Mouse (Mus musculus) hindlimb bud, embryonic 11.5 days (tissue): ENCODE results near the gene Hsd17b1.

Experiments used
- DNase-seq: peaks from one replicate; pipeline ENCODE4 v3.0.0-alpha.2; 2012; ENCODE audit warnings: low read depth, low spot score; ENCODE audit errors: extremely low spot score

Gene Hsd17b1

DNA sequence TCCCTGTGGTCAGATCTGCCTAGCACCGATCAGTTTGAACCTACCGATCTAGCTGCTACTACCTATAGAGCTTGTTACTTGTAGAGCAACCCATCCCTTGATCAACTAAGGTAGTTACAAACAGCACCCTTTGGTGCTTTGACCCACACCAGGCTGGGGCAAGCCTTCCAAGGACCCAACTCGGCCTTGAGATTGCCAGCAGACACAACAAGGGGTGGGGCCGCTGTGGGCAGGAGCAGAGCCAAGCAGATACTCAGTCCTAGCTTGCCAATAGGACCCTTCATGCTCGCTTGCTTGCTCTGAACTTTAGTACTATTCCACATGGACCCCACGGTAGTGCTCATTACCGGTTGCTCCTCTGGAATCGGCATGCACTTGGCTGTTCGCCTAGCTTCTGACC is at the start of gene Hsd17b1:
Gene Hsd17b1, plus strand, starts transcription at position 291 of the 400 bp plus-strand sequence.
- no peak for DNase-seq

DNA sequence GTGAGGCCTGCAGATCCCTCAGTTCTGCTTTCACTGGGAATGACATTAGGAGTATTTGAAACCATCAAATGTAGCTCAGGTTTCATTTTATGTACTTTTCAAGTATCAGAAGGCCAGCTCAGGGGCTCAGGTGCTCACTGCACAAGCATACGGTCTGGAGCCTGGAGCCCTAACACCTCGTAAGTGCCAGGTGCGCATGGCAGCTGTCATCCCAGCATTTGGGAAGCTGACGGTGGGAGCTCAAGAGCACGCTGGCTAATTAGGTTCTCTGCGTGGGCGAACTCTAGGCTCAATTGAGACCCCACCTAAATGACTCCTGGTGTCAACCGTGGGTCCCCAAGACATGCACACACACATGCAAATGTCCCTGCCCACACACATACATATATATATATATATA is 48.9 kb upstream of the Hsd17b1 start:
- DNase-seq = no peak

DNA sequence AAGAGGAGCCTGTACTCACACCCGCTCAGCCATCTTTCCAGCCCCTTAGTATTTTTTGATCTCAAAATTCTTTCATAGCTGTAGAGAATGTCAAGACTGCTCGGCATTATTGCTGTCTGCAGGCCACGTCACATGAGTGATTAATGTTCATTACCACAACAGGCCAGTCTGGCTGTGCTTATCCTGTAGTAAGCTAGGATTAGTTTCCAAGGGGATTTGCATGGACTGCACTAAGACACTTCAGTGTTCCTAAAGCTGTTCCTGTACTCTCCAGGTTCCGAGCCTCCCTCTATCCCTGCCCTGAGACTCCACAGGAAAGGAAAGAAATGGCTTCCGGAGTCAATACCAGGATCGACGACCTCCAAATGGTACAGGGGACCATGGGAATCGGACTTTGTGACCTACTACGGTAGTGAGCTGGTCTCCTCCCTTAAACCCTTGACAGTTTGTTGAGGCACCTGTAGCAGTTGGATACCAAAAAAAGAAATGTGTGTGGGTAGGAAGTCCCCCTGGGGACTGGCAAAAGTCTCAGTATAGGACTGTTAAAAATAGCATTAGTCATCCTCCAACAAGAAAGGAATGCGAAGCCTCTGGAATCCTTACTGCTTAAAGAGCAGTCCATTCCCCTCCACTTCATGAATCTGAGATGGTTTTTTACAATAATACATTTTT is 47.9 kb upstream of the Hsd17b1 start:
- no peak for DNase-seq

DNA sequence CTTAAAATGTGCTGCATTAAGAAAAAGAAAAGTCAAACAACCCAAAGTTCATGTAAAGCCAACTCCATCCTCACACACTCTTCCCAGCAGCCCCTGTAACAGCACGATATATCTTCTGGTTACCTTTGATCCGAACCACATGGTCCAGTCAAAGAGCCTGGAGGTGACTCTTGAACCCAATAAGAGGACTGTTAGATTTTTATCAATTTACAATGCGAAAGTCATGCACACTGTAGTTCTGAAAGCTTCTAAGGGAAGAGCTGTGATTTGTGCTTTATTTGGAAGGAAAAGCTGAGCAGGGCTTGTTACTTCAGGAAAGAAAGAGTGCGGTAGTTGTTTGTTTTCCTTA is 47.4 kb upstream of the Hsd17b1 start:
- no peak for DNase-seq

GRCm38 (mm10) chr11:101031470-101031869 is 46.7 kb upstream of the Hsd17b1 start:
- no peak for DNase-seq

- no peak for DNase-seq
These were observed 44.2 kb upstream of the Hsd17b1 start for GRCm38 (mm10) chr11:101033856-101034500.

GRCm38 (mm10) chr11:101034614-101035327 is 43.4 kb upstream of the Hsd17b1 start:
- DNase-seq = no peak

- DNase-seq = no peak
These were observed 42.9 kb upstream of the Hsd17b1 start for GRCm38 (mm10) chr11:101035328-101035695.

DNA sequence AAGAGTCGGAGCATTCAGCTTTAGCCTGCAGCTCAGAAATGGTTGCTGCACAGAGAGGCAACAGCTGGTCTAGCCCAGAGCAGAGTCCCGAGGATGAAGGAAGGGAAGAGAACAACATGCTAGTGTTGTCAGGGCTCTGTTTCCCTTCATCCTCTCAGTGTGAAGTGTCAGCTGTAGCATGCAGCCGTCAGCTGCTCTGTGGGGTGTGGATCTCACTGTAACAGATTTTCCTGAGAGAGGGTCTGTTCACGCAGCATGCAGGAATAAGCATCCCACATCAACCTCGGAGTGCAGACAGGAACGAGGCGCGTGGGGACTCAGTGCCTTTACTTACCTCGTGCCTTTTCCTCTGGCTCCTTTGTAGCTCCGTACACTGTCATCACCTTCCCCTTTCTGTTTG is 40.4 kb upstream of the Hsd17b1 start:
- no peak for DNase-seq

- no peak for DNase-seq
These were observed 32.4 kb upstream of the Hsd17b1 start for GRCm38 (mm10) chr11:101045826-101046225.

- DNase-seq = no peak
These were observed 31.8 kb upstream of the Hsd17b1 start for GRCm38 (mm10) chr11:101046440-101046839.

DNA sequence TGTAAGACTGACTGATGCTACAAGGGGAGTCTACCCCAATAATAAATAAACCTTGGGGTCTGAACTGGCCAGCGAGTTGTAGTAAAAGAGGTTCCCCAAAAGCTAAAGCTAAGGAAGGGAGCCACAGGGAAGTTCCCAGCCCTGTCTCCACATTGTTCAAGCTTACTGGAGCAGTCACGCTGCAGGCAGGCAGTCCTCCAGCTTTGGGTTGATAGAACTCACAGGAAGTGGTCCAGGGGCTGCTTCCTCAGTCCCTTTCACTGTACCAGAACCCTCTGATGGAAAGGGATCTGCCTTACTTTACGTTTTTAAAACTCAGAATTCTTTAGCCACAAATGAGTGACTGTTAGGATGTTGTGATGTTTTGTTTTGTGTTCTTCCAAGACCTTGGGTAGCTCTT is 30.7 kb upstream of the Hsd17b1 start:
- no peak for DNase-seq

GRCm38 (mm10) chr11:101050359-101050758 is 27.9 kb upstream of the Hsd17b1 start:
- no peak for DNase-seq

- no peak for DNase-seq
These were observed 27.1 kb upstream of the Hsd17b1 start for GRCm38 (mm10) chr11:101051051-101051493.

DNA sequence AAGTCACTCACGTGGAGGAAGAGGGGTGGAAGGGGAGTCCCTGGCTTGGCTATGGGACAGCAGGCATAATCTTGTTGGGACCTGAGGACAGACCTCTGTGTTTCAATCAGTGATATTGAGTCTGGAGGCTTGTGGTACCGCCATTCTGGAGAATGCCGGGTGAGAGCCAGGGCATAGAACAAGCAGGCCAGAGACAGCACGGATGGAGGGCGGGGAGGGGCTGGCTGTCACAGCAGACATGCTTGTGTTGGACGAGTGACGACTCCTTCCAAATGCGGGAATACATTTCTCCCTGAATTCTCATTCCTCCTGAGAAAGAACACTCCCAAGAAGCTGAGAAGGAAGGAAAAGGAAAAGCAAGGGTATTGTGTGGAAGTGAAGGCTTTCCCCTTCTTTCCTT is 26.6 kb upstream of the Hsd17b1 start:
- DNase-seq = no peak

DNA sequence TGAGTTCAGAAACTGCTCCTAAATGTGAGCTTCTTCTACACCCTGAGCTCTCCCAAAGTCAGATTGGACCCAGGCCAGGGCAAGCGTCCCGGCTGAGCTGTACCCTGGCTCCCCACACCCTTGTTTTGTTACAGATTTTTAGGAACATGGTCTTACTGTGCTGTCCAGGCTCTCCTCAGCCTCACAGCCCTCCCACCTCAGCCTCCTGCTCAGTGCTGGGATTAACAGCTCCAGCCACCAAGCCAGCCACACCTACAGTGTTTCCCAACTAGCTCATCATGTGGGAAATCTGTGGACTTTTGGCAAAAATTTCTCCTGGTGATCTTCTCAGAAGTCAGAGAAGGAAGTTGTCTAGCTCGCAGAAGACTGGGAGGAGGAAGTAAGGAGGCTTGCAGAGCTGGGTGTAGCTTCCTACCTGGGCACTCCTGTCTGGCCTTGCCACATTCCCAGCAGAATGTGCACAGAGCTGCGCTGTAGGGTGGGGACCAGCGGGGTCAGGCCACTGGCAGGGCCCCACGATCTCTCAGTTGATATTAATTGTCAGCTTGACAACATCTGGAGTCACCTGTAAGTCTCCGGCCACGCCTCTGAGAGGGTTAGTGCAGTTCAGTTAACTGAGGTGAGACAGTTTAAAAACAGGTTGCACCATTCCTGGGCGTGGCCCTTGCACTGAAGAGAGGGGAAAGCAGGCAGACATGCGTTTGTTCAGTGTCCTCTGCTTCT is 25.3 kb upstream of the Hsd17b1 start:
- DNase-seq = no peak

DNA sequence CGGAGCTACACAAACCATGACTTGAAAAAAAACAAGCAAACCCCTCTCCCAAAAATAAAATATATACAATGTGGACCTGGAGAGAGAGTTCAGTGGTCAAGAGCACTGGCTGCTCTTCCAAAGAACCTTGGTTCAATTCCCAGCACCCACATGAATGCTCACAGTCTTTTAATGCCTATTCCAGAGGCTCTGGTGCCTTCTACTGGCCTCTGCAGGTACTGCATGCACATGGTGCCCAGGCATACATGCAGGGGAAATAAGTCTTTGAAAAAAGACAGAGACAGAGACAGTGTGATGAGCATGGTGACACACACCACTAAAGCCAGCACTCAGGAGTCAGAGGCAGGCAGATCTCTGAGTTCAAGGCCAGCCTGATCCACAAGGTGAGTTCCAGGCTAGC is 24.2 kb upstream of the Hsd17b1 start:
- DNase-seq = no peak

DNA sequence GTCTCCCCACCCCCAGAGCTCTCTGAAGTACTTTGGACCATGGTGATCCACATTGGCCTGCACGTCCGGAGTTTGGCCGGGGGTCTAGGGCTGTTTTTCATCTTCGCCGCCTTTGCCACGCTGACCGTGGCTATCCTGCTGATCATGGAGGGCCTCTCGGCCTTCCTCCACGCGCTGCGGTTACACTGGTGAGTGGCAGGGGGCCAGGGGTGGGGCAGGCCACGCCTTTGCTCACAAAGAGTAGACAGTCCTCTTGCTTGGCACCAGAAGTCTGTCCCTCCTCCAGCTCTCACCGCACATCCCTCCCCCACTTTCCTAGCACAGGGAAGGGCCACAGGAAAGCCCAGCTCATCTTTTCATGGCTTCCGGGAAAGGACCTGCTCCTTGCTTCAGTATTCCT is 22.8 kb upstream of the Hsd17b1 start:
- DNase-seq = no peak

GRCm38 (mm10) chr11:101056885-101057284 is 21.3 kb upstream of the Hsd17b1 start:
- no peak for DNase-seq

GRCm38 (mm10) chr11:101057860-101058259 is 20.4 kb upstream of the Hsd17b1 start:
- DNase-seq = no peak

DNA sequence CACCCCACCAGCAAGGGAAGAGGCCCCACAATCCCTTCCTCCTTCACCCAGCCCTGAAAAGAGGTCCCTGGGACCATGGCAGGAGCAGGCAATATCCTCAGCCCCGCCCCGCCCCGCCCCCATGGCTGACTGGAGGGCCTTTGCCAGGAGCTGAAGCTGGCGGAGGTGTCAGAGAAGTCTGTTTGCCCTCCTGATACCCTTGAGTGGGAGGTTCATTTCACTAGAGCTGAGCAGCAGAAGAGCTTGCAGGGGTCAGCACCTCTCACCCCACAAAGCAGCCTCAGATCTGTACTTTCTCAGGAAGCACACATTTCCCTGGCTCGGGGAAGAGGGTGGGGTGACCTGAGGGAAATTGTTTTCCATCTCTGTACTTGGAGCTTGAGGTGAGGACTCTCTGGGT is 19.5 kb upstream of the Hsd17b1 start:
- DNase-seq = no peak

GRCm38 (mm10) chr11:101059473-101059872 is 18.7 kb upstream of the Hsd17b1 start:
- DNase-seq = no peak
